Mouse (Mus musculus) gonadal fat pad, adult 2 months (tissue): ENCODE measurements at regions not wholly inside any gene's neighbourhood (a gene's known extent, or its start where the extent isn't known, plus 50 kb on each side); places are given as distances from the start of the nearest gene placed in this dataset.

Experiments used
- DNase-seq: peaks from one replicate; pipeline ENCODE4 v3.0.0-alpha.2; 2012; ENCODE audit warnings: low read depth

DNA sequence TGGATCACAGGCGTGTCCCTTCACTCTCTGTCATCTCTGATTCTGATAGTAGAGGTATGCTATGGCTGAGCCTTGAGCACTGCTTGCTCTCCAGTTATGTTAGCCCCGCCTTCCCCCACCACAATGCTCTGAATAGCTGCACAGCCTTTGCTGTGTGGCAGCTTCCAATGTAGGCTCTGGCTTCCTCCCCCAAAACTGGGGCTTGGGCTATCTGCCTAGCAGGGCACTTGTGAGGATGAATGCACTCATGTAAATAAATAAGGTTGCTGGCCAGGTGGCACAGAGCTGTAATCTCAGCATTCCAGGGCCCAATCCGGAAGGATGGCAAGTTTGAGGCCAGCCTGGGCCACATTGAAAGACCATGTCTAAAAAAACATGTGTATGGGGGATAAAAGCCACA lies 103.6 kb upstream of the Sdk1 start:
- no peak for DNase-seq

DNA sequence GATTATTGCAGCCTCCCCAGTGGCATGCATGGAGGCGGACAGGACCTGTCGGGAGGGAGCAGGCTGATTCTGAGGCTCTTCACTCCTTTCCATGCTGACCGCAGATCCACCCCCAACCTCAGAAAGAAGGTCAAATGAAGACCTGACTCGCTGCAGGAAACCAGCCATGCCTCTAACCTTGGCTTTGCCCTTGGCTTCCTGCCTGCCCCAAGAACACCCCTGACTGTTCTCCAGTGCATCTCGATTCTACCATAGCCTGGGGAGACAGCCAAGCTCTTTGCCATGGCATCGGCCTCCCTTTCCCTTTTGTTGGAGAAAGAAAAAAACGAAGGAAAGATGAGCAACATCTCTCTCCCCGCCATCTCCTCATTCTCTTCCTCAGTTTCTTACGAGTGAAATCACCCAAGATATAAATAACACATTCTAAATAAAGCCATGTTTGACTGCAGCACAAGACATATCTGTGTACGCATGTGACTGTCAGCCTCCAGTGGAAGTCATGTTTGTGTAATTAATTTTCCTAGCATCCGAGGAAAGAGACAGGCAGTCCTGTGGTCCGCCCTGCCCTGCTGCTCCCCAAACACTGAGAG lies 102.4 kb upstream of the Sdk1 start:
- DNase-seq, result no peak

- DNase-seq, result no peak
Measured at GRCm38 (mm10) chr5:141139361-141139912, 101.9 kb upstream of the Sdk1 start.

DNA sequence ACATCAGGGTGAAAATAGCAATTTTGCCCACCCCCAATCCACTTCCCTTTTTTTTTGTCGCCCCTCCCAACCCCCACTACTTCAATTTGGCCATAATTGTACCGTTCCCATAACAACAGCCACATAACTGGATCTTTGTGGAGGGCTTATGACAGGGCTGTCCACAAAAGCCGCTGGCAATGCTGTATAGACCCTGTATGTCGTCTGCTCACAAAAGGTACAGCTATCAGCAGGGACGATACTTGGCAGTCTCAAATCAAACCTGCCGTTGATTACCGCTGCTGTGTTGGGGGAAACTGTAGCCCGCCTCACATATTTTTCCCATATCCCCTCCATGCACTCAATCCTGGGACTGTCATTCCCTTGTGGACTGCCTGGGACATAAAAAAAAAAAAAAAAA lies 80.9 kb upstream of the Sdk1 start:
- DNase-seq, result no peak

GRCm38 (mm10) chr5:141160956-141161355 lies 80.3 kb upstream of the Sdk1 start:
- no peak for DNase-seq

- no peak for DNase-seq
Measured at GRCm38 (mm10) chr5:141182442-141182841, 58.8 kb upstream of the Sdk1 start.

- no peak for DNase-seq
Measured at GRCm38 (mm10) chr5:141189033-141189432, 52.3 kb upstream of the Sdk1 start.
